Mouse (Mus musculus): Measurements from ENCODE around the gene Fam155a. TPM values are rescaled to one million over a fixed set of nuclear protein-coding genes. Genes with fewer than 3 reads are reported as not detected.
"Not testable (repeated sequence)": the region's sequence is repeated elsewhere in the genome, so short reads cannot be mapped to it uniquely, and the experiment has no call there.

The Fam155a gene
- total RNA-seq, 2 experiments from 2014 or later = not detected

DNA sequence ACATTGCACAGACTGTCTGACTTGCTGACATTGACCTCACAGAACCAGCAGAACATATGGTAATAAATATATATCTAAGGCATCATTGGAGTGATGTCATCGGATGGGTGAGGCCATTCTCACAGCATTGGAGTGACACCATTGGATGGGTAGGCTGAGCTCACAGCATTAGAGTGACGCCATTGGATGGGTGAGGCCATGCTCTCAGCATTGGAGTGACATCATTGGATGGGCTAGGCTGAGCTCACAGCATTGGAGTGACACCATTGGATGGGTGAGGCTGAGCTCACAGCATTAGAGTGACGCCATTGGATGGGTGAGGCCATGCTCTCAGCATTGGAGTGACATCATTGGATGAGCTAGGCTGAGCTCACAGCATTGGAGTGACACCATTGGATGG lies 110.9 kb downstream of the Fam155a start:
- not testable (repeated sequence) for DNase-seq

DNA sequence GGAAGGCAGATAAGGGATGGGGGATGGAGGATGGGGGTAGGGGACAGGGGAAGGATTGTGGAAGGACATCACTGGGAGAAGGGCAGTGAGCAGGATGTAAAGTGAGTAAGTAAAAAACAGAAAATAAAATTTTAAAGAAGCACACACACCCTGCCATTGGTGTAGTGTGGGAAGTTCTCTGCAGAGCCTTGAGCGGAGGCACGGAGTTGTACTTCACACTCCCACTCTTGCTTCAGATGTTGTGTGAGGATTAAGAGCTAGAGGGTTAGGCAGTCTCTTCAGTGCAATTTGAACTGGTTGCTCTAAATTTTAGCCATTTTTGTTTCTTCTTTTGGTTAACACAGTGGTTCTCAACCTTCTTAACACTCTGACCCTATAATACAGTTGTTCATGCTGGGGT lies 114.1 kb downstream of the Fam155a start:
- no peak for DNase-seq

DNA sequence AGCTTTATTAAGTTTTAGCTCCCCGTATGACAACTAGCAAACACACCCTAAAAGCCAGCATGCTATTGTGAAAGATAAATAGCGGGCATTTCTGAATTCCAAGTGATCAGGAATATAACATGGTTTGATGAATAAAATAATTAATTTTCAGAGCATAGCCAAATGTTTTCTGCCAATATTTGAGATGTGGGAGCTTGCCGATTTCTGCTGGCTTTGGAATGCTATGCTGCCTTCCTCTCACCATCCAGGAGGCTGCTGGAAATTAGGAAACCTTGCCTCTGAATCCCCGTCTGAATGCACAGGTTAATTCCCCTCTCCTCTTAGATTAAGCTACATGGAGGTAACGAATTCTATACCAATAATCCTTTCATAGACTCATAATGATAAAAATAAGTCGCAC lies 116.1 kb downstream of the Fam155a start:
- no peak for DNase-seq

DNA sequence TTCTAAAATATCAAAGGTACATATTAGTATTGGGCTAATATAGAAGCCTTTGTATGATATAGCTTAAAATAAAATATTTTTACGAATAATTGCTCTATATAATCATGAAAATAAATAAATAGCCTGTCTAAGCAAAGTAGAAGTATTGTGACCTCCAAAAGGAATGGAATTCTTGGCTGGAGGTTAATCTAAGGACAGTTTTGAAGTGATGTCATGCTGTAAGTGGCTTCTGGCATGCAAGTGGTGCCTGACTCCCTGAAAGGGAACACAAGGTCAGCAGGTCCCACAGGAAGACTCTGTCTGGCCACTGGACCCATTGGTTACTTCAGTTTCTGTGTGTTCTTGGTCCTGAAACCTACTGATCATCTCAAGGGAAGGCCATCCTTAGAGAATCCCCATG lies 117.3 kb downstream of the Fam155a start:
- peak; percentile 14 for DNase-seq

DNA sequence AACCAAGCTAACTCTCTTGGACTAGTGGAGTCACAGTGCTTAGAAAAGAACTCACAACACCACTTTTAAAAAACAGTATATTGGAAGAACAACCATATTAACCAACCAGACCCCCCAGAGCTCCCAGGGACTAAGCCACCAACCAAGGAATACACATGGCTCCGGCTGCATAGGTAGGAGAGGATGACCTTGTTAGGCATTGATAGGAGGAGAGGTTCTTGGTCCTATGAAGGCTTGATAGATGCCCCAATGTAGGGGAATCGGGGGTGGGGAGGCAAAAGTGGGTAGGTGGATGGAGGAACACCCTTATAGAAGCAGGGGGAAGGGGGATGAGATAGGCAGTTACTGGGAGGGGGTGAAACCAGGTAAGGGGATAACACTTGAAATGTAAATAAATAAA lies 132.8 kb downstream of the Fam155a start:
- DNase-seq = no peak

DNA sequence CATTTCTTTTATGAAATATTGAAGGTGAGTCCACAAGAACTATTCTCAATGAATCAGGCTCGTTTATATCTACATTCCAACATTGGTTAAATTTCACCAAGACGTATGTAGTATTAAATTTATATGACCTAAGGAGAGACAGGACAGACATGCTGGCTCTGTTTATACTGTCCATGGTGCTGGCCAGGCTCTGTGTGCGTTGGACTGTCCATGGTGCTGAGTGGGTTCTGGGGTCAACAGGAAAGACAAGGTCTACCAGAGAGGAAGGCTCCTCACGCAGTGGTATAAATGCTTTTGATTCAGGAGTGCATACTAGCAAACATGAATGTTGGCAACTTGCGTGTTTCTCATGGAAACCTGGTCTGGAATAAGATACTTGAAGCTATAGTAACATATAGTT lies 135.7 kb downstream of the Fam155a start:
- peak; percentile 68 for DNase-seq

DNA sequence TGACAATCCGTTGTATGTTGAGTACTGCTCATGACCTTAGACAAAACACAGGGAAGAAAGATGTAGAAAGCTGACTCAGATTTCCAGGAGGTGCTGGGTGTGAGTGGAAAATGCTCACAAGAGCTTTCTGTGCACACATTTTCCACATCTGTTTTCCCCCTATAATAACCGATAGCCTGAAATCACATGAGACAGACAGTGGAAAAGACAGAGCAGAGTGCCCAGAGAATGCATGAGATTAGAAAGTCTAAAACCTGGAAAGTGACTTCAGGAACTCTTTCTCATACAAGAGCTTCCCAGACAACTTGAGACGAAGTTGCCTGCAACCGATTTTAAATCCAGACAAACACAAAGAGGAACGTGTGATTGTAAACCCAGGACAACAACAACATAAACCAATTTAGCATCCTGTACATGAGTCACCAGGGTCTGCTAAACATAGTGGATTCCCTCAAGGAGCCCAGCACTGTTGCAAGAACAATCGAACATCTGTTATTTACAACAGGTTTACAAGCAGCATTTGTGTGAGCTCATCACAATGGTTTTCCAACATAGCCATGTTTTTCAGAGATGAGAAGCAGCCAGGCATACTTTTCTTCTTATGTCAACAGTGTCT lies 163.8 kb downstream of the Fam155a start:
- DNase-seq = no peak

DNA sequence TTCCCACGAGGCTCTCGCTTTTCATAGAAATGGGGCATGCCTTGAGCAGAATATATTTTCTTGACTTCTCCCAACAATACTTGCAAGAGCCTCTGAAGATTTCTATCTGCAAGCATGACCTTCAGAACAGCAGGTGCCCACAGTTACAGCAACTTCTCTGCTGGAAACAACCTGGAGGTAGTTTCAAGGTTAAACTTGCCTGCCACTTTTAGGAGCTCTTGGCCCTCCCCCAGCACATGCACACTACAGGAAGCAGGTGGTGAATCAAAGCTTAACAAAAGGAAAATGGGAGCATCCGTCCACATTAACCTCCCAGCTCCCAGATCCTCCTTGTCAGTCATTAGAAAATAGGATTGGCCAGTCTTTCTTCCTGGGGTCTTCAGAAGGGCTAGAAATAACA lies 175.0 kb downstream of the Fam155a start:
- no peak for DNase-seq

DNA sequence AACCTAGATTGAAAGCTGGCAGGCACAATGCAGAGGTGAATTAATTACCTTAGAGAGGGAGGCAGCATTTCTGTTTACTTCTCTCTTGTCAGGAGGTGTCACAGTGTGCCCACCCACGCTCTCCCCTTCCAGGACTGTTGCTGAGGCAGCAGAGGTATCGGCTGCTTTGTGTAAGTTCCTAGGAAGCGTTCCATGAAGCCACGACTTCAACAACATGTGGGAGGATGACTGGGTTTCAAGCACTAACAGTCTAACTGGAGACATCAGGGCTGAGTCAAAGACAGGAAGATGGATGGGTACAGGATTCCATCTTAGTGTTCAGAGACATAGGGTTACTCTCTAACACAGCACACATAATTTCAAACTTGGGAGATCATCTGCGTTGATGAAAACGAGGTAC lies 189.1 kb downstream of the Fam155a start:
- no peak for DNase-seq

DNA sequence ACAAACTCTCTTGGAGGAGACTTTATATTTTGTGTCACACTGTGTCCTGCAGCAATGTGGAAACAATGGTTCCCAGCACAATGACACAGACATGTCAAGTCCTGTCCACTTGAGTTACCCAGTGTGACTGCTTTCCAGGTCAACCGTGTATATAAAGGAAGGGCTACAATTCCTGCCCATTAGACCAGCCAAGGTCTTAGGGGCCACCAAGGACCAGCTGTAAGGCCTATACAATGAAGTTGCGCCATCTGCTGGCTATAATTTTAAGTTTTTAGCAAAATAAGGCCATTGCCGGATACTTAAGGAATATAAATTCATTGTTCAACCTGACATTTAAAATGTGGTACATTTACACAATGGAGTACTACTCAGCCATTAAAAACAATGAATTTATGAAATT lies 190.8 kb downstream of the Fam155a start:
- no peak for DNase-seq

DNA sequence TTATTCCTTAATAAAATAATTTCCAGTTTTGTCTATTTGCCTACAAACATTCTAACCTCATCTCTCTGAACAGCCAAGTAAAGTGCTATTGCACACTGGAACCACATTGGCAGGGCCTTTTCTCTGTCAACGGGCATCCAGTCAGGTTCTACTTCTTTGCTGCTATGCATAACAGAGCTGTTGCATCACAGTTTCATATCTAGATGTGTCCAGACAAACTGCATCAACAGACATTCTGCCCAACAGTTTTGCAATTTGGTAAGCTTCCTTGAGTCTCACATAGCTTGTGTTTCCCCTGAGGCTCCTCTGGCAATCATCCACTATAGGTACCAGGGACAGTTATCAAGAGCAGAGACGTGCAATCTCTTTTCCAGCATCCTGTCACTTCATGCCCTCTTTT lies 199.0 kb downstream of the Fam155a start:
- DNase-seq = no peak

DNA sequence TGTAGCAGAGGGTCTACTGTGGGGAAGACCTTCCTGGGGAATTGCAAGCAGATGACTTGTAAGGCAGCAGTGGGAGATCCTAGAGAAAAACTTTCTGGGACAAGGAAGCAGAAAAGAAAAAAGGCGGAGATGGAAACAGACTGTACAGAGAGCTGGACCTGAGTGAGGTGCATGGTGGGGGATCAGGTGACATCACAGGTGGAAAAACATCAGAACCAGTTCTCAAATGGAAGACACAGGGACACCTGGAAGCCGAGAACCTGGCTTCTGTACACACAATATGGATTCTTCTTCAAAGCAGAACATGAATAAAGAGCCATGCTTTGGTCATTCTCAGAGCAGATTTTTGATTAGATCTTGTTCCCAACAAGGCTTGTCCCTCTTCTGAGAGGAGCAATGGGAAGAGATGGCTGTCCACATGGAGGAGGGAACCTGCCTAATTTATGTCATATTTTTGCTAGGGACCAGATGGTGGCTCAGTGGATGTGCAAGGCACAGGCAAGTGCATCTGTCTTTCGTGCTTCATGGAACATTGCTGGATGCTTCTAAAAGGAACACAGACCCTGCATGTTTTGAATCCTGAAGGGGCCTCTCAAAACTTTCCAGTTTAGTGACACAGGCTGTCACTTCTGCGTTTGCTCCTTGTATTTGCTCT lies 201.3 kb downstream of the Fam155a start:
- no peak for DNase-seq

DNA sequence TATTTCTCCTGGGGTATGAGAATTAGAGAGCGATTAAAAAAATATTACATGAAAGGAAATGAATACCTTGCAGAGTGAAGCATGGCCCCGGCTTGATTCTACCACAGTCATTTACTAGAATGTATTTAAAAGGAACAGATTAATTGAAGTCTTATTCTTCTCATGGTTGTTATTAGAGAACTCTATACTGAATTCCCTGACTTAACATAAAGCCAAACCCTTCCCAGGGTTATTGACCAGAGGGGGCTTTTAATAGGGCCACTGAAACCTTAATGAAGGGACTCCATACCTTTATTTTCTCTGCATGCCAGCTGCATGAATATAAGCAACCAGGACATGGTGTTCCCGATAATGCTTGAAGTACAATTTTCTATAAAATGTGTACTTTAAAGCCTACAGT lies 221.8 kb downstream of the Fam155a start:
- DNase-seq = no peak

DNA sequence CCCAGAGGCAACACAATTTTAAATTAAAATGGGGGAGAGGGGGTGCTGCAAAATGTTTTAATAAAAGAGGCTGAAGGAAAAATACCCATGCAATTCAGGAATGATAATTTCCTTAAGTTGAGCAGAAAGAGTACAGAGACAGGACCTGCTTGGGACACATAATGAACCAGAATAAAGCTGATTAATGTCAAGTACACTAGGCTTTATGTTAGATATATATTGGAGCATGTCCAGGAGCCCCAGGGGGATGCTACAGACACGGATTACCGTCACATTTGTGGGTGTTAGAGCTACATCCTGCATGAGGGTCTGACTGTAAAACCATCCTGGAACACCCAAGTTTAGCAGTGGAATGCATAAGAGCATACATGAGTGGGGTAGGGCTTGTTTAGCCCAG lies 223.4 kb downstream of the Fam155a start:
- DNase-seq = no peak

DNA sequence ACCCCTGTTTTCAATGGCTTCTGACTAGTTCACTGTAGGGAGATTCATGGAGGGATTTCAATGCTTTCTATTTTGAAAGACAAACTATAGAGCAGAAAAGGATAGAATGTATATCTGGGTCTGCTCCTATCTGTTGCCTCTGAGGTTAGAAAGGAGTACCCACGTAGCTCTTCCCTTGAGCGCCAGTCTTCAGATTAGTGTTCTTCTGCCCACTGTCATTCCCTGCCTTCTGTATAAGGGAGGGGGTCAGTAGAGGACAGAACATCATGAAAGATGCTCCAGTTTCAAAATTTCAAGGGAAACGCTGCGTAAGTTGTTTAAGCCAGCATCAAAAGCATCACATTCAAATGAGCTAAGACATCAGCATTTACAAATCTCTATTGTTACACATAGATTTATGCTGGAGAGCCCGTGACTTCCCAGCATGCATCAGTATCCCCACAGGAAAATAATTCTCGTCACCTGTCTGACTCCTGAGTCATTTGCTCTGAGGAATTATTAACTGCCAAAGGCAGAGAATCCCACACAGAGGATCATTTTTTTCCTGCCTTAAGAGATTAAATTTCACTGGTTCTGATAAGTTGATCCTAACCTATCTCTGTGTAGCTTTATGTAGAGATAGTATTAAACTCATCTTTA lies 223.9 kb downstream of the Fam155a start:
- no peak for DNase-seq

DNA sequence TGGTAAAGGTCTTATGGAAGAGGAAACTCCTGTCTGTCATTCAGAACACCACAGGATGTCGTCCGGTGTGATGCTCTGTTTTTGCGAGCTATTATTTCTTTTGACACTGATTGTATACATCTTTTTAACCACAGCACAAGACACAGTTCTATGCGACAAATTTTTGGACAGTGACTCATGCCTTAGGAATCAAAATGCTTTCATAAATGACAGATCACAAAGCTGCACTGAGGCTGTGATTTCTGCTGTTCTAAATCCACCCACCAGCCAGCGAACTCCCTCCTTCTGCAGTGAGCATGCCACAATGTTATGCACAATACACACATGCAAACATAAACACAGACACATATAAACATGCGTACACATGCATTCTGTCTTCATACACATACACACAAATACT lies 224.5 kb downstream of the Fam155a start:
- no peak for DNase-seq

DNA sequence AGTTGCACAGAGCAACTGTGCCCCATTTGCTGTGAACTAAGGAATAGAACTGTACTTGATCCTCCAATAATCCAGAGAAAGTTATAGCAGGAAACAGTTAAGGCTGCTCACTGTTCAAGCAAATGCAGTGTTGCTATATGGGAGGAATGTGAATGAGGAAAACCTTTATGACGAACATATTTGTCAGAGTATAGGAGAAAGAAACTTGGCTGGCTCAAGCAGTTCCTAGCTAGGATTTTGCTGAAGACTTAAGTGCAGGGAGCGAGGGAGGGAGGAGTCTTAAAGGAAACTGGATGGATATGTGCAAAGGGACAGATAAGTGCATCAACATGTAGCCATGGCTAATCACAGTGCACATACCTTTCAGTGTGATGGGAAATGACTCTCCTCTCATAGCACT lies 225.3 kb downstream of the Fam155a start:
- no peak for DNase-seq

DNA sequence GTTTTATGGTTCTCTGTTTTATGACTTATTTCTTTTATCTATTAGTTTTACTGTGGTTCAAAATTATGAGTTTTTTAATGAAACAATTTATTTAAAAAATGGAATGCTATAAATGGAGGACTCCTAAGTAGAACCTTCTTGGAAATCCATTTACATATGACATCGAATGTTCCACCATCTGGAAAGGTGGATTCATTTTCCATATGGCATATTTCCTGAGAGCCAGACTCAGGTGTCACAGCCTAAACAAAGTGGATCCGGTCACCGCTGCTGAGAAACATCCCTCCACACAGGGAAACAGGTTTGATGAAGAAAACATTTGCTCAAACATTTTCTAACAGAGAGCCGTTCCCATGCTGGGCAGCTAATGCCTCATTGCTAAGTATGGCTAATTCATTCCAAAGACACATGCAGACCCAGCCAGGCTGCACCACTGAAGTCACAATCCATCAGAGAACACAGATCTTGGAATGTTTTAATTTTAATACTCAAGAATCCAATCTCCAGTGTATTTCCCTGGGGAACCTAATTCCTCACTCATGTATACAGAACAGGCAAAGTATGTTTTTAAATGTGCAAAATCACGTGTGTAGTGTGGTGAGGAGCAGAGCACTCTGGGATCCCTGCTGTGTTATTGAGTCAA lies 235.1 kb downstream of the Fam155a start:
- DNase-seq = no peak

DNA sequence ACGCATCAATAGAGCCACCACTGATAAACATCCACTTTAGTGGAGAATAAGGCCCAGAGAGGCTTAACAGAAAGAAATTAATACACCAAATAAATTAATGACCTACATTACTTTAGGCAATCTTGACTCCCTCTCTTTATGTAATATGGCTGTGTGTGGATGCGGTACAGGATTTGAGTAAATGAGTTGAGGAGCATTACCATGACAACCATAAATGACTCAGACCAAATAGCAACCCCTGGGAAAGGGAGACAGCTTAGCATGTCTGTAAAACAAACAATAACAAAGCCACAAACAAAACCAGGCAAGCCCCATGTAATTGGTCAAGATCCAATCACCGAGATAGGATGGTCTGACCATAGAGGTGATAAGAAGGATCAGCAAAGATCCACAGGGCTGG lies 244.4 kb downstream of the Fam155a start:
- DNase-seq = no peak

DNA sequence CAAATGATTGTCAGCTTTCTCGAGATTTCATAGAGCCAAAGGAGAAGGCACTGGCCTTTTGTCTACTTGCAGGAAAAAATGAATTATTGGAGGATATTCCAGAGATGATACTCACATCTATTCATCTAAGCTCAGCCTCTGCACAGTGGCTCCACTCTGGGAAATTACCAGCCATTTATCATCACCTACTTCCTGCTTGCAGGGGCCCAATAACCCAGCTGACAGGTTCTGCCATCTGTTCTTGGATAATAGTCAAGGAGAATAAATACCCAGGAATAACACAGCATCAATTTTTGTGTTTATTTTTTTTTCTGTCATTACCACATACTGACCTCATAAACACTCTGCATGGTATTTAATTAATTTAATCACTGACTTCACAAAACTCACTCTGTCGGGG lies 249.4 kb downstream of the Fam155a start:
- DNase-seq = no peak

DNA sequence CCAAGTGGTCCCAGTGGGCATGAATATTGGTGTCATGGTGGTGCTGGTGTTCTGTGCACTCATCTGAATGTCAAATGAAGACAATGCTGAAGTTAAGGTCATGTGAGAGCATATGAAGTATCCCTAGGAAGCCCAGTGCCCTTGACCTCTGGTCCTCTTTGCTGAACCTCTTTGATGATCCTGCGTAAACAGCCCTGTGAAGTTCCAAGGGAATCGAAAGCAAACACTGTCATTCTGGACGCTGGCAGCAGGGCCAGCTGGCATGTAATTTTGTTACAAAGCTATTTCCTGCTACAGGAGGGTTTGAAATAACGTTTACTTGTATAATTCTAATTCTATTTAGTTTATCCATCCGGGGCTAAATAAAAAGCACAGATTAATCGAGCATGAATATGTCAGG lies 270.2 kb downstream of the Fam155a start:
- DNase-seq = no peak

DNA sequence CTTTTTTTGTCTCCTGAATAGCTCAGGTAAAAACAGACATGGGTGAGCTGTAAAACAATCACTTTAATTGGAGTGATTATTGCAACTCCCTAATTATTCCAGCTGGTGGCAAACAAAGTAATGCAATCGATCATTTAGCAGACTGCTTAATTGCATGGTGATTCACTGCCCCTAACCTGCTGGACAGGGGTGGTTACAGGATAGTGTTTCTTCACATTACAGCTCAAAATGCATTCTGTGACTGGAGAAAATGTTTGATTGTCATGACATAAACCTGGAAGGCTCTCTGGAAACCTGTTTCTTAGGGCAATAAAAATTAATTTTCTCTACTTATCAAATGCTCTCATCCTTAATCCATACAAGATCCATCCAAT lies 276.7 kb downstream of the Fam155a start:
- DNase-seq = no peak

DNA sequence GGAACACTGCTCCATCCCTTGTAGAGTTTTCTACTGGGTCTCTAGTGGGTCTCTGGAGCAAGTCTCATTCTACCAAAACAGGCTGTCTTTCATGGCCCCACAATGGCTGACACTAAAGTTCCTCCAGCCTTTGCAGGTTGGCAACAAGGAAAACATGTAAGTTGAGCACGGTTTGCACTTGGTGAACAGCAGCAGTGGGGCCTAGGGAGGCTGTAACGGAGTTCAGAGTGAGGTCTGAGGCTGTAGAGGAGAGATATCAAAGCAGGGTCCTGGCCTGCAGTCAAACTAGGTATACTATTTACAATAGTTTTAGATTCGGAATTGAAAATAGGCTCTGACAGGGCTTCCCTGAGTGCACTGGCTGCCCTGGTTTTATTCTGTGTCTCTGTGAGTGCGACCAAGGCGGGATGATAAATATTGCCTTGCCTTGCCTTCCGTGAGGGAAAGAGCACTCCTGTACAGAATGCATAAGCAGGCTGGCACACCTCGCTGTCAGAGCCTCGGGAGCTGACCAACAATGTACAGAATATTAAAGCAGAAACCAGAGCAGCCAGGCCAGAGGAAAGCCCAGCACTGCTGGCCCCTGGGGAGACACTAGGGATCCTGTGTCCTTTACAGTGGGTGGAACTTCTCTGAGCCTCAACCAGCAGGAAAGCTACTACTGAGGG lies 277.3 kb downstream of the Fam155a start:
- no peak for DNase-seq

All from heart, postnatal 4 days (tissue).